Mouse (Mus musculus) retina, postnatal 7 days (tissue): ENCODE measurements around the gene Kdsr.
A peak's percentile ranks its signal among the peaks of the same experiment; 100 is the strongest.
"Not testable (repeated sequence)": the region's sequence is repeated elsewhere in the genome, so short reads cannot be mapped to it uniquely, and the experiment has no call there.

Source experiments
- DNase-seq: peaks from one replicate; pipeline ENCODE4 v3.0.0-alpha.2; 2012; ENCODE audit warnings: low read depth, low spot score

The Kdsr gene

GRCm38 (mm10) chr1:106739810-106740209 lies 19.7 kb downstream of the Kdsr start:
- no peak for DNase-seq

DNA sequence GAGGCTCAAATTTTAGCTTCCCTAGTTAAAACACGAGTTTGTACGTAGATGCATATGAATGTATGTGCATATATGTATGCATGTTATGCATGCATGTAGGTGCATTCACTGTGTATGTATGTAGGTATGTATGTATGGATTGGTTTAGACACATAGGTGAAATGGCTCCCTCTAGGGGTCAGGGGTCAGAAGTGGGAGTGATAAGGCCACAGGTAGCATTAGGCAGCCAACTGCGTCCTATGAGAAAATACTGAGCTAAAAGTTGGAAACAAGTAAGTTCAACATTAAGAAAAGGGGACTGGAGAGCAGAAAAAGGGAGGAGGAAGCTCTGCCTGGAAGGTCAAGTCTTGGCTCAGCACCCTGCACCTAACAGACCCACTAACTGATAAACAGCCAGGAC lies 21.4 kb downstream of the Kdsr start:
- peak; percentile 19 for DNase-seq

GRCm38 (mm10) chr1:106736211-106736610 lies 23.3 kb downstream of the Kdsr start:
- no peak for DNase-seq

DNA sequence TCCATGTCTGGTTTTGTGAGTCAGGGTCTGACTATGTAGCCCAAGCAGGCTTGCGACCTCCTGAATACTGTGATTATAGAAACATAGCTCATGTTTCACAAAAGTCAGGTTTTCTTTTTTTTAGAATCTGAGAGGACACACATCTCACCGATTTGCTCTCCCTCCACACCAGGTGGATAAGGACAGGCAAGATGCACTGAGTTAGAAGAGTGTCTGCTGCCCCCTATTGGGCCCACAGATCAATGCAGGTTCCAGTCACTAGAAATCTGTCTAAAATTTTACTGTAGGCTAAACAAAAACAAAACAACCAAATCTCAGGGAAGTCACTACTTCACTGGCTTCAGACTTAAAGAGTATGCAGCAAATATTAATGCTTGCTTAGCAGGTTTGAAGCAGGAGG lies 23.9 kb downstream of the Kdsr start:
- DNase-seq = no peak

GRCm38 (mm10) chr1:106722061-106722460 lies 37.5 kb downstream of the Kdsr start:
- no peak for DNase-seq

DNA sequence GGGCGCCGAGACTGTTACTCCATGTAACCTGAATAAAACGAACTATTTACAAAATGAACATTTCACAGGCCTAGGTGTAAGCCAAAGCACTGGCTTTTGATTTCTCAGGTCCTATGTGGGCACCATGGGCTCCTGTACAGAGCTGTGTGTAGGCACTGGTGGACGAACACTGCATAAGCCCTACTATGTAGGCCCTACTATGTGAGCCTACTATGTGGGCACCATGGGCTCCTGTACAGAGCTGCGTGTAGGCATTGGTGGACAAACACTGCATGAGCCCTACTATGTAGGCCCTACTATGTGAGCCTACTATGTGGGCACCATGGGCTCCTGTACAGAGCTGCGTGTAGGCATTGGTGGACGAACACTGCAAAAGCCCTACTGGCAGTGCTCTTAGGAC lies 41.8 kb downstream of the Kdsr start:
- not testable (repeated sequence) for DNase-seq

GRCm38 (mm10) chr1:106717071-106717601 lies 42.4 kb downstream of the Kdsr start:
- peak; percentile 49 for DNase-seq

- DNase-seq = no peak
Measured at GRCm38 (mm10) chr1:106716141-106716540, 43.4 kb downstream of the Kdsr start.

- no peak for DNase-seq
Measured at GRCm38 (mm10) chr1:106715111-106716083, 44.1 kb downstream of the Kdsr start.

DNA sequence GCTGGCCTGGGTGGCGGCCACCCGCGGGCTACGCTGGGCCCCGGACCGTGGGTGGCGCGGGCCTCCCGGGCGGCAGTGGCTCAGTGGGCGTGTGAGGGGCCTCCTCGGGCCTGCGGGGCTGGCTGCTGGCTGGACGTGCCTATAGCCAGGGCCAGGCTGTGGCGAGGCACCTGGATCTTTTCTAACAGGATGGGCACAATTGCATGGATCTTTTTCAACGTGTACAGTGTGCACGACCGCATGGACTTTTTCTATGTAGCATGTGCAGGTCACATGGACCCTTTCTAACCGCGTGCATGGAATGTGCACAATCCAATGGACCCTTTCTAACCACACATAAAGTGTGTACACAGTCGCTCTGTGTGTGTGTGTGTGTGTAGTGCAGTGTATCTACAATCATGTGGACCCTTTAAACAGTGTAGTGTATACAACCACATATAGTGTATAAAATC lies 45.0 kb downstream of the Kdsr start:
- no peak for DNase-seq

DNA sequence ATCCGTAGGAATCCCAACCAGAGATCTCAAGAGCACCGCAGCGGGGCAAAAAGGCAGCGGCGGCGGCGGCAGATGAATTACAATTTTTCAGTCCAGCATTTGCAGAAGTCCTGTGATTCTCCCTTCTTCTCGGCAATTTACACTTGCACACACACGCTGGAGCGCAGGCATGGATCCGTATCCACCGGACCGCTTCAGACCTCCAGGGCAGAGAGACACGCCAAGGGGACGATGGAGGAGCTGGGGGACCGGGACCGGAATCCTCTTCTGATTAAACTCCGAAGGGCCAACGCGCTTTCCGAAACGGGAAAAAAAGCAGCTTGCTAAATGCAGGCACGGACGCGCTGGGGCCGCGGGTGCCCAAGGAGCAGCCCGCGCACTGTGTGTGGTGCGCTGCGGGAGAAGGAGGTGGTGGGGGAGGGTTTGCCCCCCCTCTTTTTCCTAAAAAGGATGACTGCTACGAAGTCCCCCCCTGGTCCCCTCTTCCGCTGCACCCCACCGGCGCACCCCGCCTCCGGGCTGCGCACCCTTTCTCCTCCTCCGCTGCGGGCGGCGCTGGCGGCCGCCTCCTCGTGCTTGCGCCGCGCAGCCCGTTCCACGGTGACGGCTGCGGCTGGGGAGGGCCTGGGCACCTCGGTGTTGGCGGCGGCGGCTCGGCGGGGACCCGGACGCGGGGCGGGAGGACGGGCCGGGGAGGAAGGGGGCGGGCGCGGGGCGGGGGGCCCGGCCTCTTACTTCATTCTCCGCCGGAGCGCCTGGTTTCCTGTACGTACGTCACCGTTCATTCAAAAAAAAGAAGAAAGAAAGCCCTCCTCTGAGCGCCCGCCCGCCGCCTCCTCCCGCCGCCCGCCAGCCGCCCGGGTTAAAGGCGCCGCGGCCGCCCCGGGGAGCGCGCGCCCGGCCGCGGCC lies 45.7 kb downstream of the Kdsr start, which contains the start of gene Bcl2:
TSS of gene Bcl2 (minus strand) at position 654 of the 909 bp plus-strand sequence.
- DNase-seq = peak; percentile 56

GRCm38 (mm10) chr1:106712330-106712729 lies 47.2 kb downstream of the Kdsr start:
- no peak for DNase-seq

- no peak for DNase-seq
Measured at GRCm38 (mm10) chr1:106711356-106712125, 48.0 kb downstream of the Kdsr start.

GRCm38 (mm10) chr1:106710202-106710601 lies 49.3 kb downstream of the Kdsr start:
- DNase-seq = no peak

DNA sequence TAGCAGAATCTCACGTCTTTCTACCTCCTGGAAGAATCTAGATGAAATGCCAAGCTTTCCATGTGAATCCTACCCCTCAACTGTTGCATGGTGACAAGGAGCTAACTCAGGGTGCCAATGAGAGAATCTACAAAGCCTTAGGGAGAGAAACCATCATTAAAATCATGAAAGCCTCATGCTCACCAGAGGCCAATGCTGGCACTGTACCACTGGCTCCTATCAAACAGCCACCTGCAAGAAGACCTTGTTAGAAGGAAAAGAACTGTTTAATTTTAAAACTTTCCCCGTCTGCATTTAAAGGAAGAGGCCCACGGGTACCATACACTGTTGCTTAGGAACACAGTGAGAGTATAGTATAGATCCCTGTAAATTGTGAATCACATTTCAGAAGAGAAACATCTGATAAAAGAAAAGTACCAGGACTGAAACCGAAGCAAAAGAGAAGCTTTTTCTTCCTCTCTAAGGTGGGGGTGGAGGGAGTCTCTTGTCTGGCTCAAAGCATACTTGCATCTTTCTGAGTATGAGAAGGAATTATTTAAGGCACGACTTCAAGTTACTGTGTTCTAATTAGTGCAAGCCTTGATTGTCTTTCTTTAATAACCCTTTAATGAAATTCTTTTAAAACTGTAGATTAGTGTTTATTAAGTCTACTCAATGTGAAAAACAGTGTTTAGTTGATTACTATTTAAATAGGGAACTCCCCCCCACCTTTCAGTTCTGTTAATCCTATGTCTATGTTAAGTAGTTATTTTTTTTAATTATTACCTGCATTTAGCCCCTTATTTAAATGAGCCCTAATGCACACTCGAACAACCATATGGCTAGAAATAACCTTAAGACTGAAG lies 52.3 kb downstream of the Kdsr start:
- no peak for DNase-seq

DNA sequence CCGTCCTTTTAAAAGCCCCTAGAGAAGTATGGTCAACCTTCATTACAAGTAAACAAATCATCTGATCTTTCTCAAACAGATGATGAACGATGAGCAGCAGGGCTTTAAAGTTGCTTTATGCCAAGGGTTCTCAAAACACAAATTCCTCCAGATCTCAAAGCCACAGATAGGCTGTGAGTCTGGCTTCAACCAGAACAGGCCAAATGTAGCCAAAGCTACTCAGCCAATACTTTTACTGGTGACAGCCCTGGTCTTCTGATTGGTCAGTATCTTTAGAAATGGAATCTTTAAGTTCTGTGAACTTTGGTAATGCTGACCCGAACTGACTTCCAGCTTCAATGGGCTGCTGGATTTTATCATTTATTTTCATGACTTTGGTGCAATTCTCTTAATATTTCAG lies 56.3 kb downstream of the Kdsr start:
- DNase-seq = no peak

GRCm38 (mm10) chr1:106702471-106703175 lies 56.9 kb downstream of the Kdsr start:
- DNase-seq = no peak

DNA sequence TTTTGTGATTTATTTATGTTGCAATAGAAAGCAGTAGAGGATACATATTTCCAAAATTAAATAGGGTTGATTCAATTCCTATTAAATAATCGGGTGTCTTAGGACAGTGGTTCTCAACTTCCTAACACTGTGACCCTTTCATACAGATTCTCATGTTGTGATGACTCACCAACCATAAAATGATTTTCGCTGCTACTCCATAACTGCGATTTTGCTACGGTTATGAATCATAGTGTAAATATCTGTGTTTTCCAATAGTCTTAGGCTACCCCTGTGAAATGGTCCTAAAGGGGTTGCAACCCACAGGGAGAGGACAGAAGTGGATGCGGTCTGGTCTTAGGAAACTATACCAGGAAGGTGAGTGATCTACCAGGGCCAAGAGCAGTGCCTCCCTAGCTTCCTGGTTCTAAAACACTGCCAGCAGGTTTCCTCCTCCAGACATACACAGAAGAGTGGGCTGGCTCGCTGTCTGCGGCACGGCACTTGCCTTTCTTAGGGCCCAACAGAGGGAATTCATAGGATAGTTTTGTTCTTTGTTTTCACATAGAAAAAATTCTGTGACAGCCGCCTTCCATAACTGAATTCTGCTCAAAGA lies 58.9 kb downstream of the Kdsr start:
- no peak for DNase-seq

GRCm38 (mm10) chr1:106696472-106696871 lies 63.1 kb downstream of the Kdsr start:
- no peak for DNase-seq
